Mouse (Mus musculus) v-Abl transformed pro-B cells (cell line): ENCODE results near the gene Capn5.

ENCODE experiments used
- in situ Hi-C, 2 experiments: fragments of 400-800 bp; cut with MboI; formaldehyde crosslinking; loops; one replicate each; pipeline ENCODE4 v1.15.1; 2025; ENCODE audit not compliant: unreplicated experiment in 2 of 2

Gene Capn5

GRCm38 (mm10) chr7:98120325-98120724, 57.7 kb downstream of the Capn5 start:
- in situ Hi-C loops, result loop anchor here (5.0 to 25.0 kb wide), 5 partner anchors 138 to 1158 kb away; partner anchors contain the start of genes Nars2 (in 1 of the 2), Ndufc2 (in 1 of the 2) and Thrsp (in 1 of the 2)

DNA sequence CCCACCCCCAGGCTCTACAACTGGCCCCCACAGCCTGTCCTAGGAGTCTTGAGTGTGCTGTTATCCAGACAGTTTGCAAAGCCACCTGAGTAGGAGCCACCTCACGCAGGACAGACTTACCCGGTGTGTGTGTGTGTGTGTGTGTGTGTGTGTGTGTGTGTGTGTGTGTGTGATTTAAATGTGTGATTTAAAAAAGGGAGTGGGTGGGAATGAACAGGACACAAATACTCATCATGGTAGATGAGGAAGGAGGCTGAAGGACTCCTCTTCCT, 58.2 kb downstream of the Capn5 start:
- in situ Hi-C loops, result loop anchor here (5.0 to 25.0 kb wide), 8 partner anchors 48 to 1158 kb away; partner anchors contain the start of genes Nars2 (in 1 of the 2), Ndufc2 (in 1 of the 2) and Thrsp (in 1 of the 2)

DNA sequence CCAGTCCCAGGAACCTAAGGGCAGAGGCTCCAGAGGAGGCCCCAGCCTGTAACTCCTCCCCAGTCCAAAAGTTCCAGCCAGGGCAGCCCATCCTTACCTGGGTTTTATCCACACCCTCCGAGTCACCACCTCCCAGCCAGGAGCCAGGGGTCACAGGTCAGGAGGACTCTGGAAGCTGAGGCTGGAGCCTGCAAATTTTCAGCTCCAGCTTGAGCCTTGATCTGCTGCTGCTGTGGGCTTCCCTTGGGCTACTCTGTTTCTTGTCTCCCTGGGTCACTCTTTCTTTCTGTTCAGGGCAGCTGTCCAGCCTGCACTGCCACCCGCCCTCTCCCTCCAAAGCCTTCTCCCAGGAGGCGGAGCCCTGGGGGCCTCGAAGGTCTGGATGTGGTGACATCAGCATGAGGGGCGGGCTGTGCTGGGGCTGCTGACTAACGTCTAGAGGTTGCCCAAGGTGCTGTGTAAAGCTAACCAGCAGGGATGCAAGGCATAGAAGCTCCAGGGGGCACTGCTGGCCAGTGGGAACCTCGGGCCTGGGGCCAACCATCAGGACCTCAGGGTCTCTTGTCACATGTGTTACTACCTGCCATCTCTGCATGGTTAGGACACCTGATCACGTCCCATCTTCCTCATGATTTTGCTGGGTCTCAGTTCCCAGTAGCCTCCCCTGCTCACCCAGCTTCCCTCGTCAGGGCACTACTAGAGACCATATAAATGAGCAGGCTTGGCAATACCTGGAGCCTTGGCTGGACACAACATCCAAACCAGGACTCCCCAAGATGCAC, 58.7 kb downstream of the Capn5 start, which contains the start of gene Myo7a:
Gene Myo7a (minus strand): TSS at position 346 of the 782 bp plus-strand sequence.
- in situ Hi-C loops, result loop anchor here (5.0 to 25.0 kb wide), 5 partner anchors 47 to 1157 kb away; partner anchors contain the start of genes Nars2 (in 1 of the 2), Ndufc2 (in 1 of the 2) and Thrsp (in 1 of the 2)

DNA sequence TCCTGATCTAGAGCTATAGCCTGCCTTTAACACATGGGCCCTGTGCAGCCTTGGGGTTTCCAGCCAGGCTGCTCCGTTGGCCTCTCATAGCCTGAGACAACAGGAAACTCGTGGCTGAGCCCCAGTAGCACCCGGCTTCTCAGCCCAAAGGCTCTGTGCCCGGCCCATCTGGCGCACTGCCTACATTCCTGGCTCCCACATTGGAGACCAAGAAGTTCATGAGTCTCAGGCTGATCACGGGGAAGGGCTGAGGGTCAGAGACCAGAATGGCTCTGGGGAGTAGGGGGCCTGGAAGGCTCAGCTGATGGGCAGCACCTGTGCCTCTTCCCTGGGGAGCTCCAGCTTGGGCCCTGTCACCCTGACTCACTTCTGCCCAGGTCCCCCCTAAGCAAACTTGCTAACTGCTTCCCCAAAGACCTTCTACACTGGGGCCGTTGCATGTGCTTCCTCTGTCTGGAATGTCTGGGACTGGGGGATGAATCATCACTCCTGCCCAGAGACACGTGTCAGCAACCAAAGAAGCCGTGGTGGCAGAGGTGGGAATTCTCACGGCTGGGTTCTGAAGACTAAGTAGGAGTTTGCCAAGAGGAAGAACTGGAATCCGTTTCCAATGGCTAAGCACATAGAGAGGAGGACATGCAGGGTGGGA, 60.9 kb downstream of the Capn5 start:
- in situ Hi-C loops, result loop anchor here (5.0 to 25.0 kb wide), 5 partner anchors 45 to 1155 kb away; partner anchors contain the start of genes Nars2 (in 1 of the 2), Ndufc2 (in 1 of the 2) and Thrsp (in 1 of the 2)

DNA sequence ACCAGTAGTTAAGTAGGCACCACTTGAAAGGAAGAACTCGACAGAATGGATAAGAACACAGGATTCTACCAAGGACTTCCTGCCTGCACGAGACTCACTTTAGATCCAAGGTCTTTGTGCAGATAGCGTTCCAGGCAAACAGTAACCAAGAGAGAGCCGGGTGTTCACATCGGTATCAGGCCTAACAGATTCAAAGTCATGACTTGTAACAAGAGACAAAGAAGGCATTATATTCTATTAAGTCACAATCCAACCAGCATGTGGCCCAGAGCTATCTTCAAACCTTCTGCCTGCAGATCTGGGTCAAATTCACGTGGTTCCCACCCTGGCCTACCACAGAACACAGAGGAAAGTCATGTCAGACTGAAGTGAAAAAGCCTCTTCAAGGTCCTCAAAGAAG, 63.4 kb downstream of the Capn5 start:
- in situ Hi-C loops, result loop anchor here (5.0 to 25.0 kb wide), 5 partner anchors 42 to 1152 kb away; partner anchors contain the start of genes Nars2 (in 1 of the 2), Ndufc2 (in 1 of the 2) and Thrsp (in 1 of the 2)

DNA sequence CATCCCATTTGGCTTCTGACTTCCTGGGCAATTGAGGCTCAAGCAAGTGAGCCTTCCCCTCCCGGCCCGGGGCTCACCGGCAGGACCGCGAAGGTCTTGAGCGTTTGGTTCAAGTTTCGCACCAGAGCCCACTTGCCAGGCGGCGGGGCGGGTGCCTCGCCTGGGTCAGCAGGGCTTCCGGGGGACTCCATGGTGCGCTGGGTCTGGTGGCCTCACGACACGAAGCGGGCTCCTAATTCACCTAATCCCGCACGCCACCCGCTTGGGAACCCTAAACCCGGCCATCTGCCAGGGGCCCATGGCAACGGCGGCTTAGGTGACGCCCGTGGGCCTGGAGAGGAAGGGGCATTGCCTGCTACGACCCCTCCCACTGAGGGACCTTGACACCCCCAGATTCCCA, 66.8 kb downstream of the Capn5 start:
- in situ Hi-C loops, result loop anchor here (25.0 kb wide), 2 partner anchors 699 to 1149 kb away; partner anchors contain the start of genes Nars2 (in 1 of the 2), Ndufc2 (in 1 of the 2) and Thrsp (in 1 of the 2)

DNA sequence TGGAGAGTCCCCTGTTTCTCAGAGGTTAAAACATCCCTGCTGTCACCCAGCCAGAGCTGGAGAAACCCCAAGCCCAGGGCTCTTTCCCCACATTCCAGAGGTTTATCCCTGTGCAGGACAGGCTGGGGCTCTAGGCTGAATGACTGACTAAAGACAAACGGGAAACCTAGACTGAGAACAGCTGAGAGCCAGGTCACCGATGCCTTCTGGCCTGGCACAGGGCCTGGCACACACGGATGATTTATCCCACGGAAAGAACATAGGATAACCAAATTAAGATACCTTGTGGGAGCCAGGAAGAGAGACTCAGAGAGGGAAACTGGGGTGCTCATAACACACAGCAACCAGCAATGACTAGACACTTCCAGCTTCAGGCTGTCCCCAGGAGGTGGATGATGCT, 68.3 kb downstream of the Capn5 start:
- in situ Hi-C loops, result loop anchor here (25.0 kb wide), 2 partner anchors 697 to 1147 kb away; partner anchors contain the start of genes Nars2 (in 1 of the 2), Ndufc2 (in 1 of the 2) and Thrsp (in 1 of the 2)

DNA sequence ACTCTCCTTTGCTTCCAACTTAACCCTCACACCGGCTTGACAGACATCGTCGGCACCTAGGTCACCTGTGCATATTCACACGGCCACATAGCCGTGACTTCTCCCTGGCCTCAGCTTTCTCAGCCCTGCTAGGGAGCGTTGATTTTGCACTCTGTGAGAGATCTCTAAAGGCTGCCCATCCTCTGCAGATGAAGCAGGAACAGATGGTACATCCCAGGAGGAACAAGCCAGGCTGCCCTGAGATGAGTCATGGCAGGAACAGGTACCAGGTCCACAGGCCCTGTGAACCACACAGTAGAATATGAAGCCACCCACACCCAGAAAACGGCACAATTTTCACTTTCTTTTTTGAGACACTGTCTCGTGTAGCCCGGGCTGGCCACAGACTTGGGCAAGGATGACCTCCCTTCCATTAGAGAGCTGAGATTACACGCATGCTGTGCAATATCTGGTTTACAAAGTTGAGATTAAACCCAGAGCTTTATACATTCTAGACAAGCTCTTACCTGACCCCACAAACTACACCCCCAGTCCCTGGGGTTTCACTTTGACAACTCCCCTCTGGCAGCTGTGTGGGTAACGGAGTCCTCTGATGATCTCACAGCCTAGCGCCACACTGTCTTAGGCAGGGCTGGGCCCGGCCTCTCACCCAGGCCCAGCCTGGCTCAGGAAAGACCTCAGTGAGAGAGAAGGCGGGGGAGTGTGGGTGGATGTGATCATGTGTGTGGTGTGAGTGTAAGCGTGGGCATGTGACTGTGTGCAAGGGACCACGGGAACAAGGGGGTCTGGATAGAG, 69.2 kb downstream of the Capn5 start:
- in situ Hi-C loops, result loop anchor here (25.0 kb wide), 2 partner anchors 697 to 1147 kb away; partner anchors contain the start of genes Nars2 (in 1 of the 2), Ndufc2 (in 1 of the 2) and Thrsp (in 1 of the 2)

GRCm38 (mm10) chr7:98106272-98106671, 71.8 kb downstream of the Capn5 start:
- in situ Hi-C loops, result loop anchor here (25.0 kb wide), 2 partner anchors 694 to 1144 kb away; partner anchors contain the start of genes Nars2 (in 1 of the 2), Ndufc2 (in 1 of the 2) and Thrsp (in 1 of the 2)

DNA sequence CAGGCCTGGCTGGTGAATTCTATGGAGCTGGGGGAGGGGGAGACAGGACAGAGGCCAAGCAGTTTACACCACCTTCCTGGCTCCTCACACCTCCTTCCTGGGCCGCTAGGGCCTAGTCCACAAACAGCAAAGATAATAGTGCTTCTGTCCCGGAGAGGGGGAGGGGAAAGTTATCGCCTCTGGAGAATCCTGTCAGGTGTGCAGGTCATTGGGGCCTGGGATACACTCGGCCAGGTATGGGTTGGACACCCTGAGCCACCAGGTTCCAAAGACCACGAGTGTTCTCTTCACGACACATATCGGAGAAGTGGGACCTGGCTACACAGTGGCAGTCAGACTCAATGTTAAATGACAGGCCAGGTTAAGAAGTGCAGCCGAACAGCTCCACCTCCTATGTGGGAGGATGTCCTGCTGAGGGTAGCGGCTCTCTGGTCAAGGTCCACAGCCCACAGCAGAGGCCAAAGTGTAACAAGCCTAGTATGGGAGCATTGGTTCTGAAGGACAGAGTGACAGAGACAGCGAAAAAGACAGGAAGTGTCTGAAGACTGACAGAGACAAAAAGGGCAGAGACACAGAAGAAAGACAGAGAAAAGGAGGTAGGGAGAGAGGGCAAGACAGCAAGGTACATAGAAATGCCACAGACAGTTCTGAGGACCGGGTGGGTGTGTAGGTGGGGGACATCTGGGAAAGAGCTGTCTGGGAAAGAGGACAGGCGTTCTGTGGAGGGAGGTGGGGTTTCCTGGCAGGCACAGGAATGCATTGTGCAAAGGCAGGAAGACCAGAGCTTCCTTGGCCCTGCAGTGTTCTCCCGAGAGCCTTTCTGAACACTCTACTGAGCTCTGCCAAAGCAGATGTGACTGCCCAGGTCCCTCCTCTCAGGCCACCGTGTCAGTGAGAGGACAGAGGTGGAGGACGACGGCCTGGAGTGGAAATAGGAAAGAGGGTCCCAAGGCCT, 73.3 kb downstream of the Capn5 start:
- in situ Hi-C loops, result loop anchor here (25.0 kb wide), 2 partner anchors 692 to 1142 kb away; partner anchors contain the start of genes Nars2 (in 1 of the 2), Ndufc2 (in 1 of the 2) and Thrsp (in 1 of the 2)

DNA sequence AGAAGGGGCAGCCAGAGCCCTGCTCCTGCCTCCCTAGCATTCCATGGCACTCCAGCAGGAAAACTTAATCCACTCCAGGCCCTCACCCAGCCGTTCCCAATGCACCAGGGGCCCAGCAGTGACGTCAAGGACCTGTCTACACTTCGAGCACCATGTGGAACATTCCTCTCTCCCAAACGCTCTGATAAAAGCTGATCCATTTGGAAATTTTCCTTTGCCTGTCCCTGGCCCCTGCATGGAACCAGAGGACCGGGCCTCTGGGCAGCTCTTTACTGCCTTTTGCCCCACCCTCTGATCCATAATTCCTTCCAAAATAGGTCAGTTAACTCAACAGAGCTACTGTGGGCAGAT, 74.2 kb downstream of the Capn5 start:
- in situ Hi-C loops, result loop anchor here (25.0 kb wide), 2 partner anchors 692 to 1142 kb away; partner anchors contain the start of genes Nars2 (in 1 of the 2), Ndufc2 (in 1 of the 2) and Thrsp (in 1 of the 2)

- in situ Hi-C loops, result loop anchor here (25.0 kb wide), 2 partner anchors 691 to 1141 kb away; partner anchors contain the start of genes Nars2 (in 1 of the 2), Ndufc2 (in 1 of the 2) and Thrsp (in 1 of the 2)
These were observed 74.8 kb downstream of the Capn5 start for GRCm38 (mm10) chr7:98103002-98103941.

DNA sequence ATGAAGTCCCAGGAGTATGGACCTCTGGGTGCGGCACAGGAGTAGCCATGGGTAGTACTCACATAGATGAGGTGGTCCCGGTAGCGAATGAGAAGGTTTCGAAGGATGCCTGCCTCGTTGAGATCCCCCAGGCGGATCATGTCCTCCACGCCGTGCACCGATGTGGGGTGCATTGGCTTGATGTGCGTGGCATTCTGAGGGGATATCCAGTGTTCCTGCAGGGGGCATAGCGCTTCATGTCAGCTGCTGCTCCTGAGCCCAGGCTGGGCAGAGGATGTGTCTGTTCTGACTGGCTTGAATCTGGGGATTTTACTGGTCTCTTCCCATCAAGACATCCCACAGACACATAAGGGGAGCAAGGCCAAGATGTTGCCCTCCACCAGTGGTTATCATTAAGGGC, 75.6 kb downstream of the Capn5 start:
- in situ Hi-C loops, result loop anchor here (25.0 kb wide), 2 partner anchors 690 to 1140 kb away; partner anchors contain the start of genes Nars2 (in 1 of the 2), Ndufc2 (in 1 of the 2) and Thrsp (in 1 of the 2)

- in situ Hi-C loops, result no loop called here
These were observed 80.5 kb downstream of the Capn5 start for GRCm38 (mm10) chr7:98097557-98097956.

GRCm38 (mm10) chr7:98095852-98096251, 82.2 kb downstream of the Capn5 start:
- in situ Hi-C loops, result no loop called here

DNA sequence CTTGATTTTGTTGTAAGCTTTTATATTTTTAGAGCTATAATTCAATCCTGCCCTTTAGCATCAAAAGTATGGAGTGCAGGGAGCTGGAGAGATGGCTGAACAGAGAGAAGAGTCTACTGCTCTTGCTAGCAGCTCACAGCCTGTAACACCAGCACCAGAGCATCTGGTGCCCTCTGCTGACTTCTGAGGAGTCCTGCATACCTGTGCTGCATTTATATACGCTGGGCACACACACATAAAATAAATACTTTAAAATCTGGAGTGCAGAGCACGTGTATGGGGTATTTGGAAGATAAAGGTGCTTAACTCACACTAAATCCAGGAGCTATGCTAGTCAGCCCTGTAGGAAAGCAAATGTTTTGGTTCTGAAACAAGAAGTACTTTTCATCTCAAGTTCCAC, 91.7 kb downstream of the Capn5 start:
- in situ Hi-C loops, result loop anchor here (5.0 kb wide), 4 partner anchors 34 to 339 kb away; no protein-coding TSS in a partner anchor

DNA sequence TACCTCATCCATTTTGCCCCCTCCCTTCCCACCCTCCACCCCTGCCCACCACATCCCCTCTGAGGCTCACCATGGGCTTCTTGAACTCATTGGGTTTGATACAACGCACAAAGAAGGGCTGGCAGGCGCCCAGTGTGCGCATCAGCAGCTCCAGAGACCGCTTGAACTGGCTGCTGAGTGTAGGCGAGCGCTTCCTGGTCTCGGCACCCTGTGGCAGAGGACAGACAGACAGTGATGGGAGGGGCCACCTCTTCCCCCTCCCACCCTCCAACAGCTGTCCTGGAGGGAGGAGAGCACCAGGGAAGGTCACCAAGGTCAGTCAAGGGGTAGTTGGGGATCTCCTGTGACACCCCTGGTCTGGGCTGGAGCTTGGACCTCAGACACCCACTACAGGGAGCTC, 92.8 kb downstream of the Capn5 start:
- in situ Hi-C loops, result loop anchor here (5.0 kb wide), 4 partner anchors 33 to 338 kb away; no protein-coding TSS in a partner anchor
